Mouse (Mus musculus): ENCODE measurements around the gene Sctr. TPM values are rescaled to one million over a fixed set of nuclear protein-coding genes. Genes with fewer than 3 reads are reported as not detected.

Sctr gene
- polyA plus RNA-seq, 1 experiment from 2014 or later = not detected

DNA sequence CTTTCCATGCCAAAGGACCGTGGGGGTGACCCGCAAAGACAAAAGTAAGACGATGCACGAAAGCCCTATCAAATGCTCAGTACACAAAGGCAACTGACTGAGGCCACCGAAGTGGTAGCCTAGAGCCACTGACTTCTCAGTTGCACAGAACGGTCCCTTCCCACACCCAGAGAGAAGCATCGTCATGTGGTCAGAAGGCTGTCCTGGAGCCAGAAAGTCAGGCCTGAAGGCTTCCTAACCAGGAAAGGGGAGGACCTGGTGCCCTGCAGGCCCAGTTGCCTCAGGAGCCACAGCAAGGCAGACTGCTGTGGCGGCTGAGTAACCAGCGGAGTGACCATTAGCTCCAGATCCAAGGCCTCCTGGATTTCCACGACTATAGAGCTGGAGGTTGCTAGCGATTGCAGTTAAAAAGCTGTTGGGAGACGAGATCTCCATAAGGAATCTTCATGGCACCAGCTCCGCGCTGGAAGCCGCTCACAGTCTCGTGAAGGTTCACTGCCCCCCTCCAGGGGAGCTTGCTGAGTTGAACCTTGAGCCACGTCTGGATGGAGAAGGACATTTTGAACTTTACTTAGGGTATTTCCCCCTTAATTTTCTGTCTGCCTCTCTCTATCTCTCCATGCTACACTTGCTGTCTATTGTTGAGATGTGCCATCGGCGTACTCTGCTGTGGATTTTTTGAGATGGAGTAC is 103.2 kb downstream of the Sctr start:
- WGBS = 90% methylated on average over 19 of the region's 19 CpGs
- no peaks in the 10 kb centered on the region for H3K4me1 ChIP-seq (ENCODE audit: control insufficient read depth, insufficient read depth, low read length)
- DNase-seq (ENCODE audit: low spot score) (no peak), ATAC-seq (ENCODE audit: insufficient number of reproducible peaks, low FRiP score, low TSS enrichment, low read depth) (no peak)
- no peak overlapping the region for H3K27ac ChIP-seq (replicated peaks; ENCODE audit: low read depth, low read length)
- H3K9ac ChIP-seq (ENCODE audit: low read length) = no peak overlapping the region
- no peaks in the 10 kb centered on the region for H3K27me3 ChIP-seq (ENCODE audit: control insufficient read depth, insufficient read depth, low read length)
- H3K4me3 ChIP-seq (ENCODE audit: low read depth, low read length) = no peak overlapping the region
- H3K4me2 ChIP-seq (ENCODE audit: low read depth, severe bottlenecking) = no peak overlapping the region
- H3K36me3 ChIP-seq (ENCODE audit: control insufficient read depth, insufficient read depth, low read length) = peaks cover 11% of the 10 kb centered on the region
- H3K9me3 ChIP-seq (ENCODE audit: control insufficient read depth, low read length) = no peaks in the 10 kb centered on the region

DNA sequence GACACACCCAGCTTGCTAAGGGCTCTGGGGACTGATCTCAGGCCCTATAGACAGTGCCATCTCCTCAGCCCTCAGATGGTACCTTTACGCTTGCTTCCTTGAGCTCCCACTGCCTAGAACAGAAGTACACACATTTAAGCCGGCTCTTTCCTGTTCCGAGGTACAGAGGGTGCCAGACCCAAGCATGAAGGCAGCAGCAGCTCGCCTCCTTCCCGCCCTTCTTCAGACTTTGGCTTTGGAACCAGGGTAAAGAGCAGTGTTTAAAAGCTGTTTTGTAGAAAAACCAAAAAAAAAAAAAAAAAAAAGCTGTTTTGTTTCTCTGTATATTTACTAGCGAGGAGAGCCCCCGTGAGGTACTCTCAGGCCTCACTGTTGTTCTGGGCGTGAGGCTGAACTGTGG is 105.1 kb downstream of the Sctr start:
- DNase-seq (ENCODE audit: low spot score) (no peak), ATAC-seq (ENCODE audit: insufficient number of reproducible peaks, low FRiP score, low TSS enrichment, low read depth) (no peak)
- Histone ChIP-seq H3K9ac (ENCODE audit: low read length) (no peak overlapping the region), H3K4me3 (ENCODE audit: low read depth, low read length) (no peak overlapping the region), H3K36me3 (ENCODE audit: control insufficient read depth, insufficient read depth, low read length) (peaks cover 25% of the 10 kb centered on the region), H3K27me3 (ENCODE audit: control insufficient read depth, insufficient read depth, low read length) (no peaks in the 10 kb centered on the region), H3K27ac (replicated peaks; ENCODE audit: low read depth, low read length) (no peak overlapping the region), H3K9me3 (ENCODE audit: control insufficient read depth, low read length) (no peaks in the 10 kb centered on the region), H3K4me1 (ENCODE audit: control insufficient read depth, insufficient read depth, low read length) (no peaks in the 10 kb centered on the region), H3K4me2 (ENCODE audit: low read depth, severe bottlenecking) (no peak overlapping the region)
- 89% methylated on average over 8 of the region's 8 CpGs for WGBS

DNA sequence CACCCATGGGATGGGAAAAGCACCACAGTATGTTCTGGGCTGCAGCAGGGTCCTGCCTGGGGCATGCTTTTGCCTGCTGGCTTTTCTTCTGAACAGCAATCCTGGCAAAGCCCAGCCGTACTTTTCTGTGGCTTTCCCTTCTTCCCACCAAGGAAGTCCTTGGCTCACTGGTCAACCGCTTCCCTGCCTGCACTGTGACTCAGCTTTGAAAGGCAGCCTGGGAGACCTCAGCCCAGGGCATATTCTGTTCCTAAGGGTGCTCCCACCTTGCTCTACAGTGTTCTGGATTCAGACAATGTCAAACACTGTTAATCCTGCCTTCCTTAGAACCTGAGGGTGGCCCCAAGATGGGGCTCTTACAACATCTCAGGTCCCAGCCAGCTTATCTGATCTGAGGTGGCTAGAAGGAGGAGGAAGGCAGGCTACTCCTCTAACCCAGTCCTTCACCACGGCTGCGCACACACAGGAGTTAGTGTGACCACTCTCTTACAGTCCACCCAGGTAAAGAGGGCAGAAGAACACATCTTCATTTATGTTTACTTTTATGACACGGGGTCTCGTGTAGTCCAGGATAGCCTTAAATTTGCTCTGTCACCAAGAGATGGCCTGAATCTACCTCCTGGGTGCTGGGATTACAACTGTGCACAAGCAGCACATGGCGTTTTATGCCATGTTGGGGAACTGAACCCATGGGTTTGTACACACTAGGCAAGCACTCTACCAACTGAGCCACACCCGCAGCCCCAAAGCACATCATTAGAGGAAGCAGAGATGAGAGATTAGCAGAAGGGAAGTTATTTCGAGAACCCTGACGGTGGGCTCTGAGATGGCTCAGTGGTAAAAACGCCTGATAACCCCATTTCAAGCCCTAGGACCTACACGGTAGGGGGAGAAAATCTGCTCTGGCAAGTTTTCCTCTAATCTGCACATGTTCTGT is 105.8 kb downstream of the Sctr start:
- WGBS = 90% methylated on average over 12 of the region's 12 CpGs
- peaks cover 27% of the 10 kb centered on the region for H3K36me3 ChIP-seq (ENCODE audit: control insufficient read depth, insufficient read depth, low read length)
- no peak overlapping the region for H3K9ac ChIP-seq (ENCODE audit: low read length)
- no peak overlapping the region for H3K27ac ChIP-seq (replicated peaks; ENCODE audit: low read depth, low read length)
- DNase-seq (ENCODE audit: low spot score) (no peak), ATAC-seq (ENCODE audit: insufficient number of reproducible peaks, low FRiP score, low TSS enrichment, low read depth) (no peak)
- no peak overlapping the region; the same call in 1 of the 2 replicates for H3K4me2 ChIP-seq (ENCODE audit: low read depth, severe bottlenecking)
- no peaks in the 10 kb centered on the region for H3K4me1 ChIP-seq (ENCODE audit: control insufficient read depth, insufficient read depth, low read length)
- no peak overlapping the region for H3K4me3 ChIP-seq (ENCODE audit: low read depth, low read length)
- H3K9me3 ChIP-seq (ENCODE audit: control insufficient read depth, low read length) = no peaks in the 10 kb centered on the region
- H3K27me3 ChIP-seq (ENCODE audit: control insufficient read depth, insufficient read depth, low read length) = no peaks in the 10 kb centered on the region

Other genes starting within 250 kb of the Sctr start
- 4.1 and 6.9 TPM in 2 replicates for gene Ptpn4, start 169.3 kb upstream of the Sctr start, polyA plus RNA-seq (2014; fragmentation: Nextera tagmentation; extraction: Ambion mirVana)
- 8.0 and 8.2 TPM in 2 replicates for gene Tmem177, start 93.7 kb upstream of the Sctr start, polyA plus RNA-seq (2014; fragmentation: Nextera tagmentation; extraction: Ambion mirVana)
- gene Cfap221, start 9.7 kb upstream of the Sctr start, polyA plus RNA-seq (2014; fragmentation: Nextera tagmentation; extraction: Ambion mirVana) = not detected in 2 replicates
- gene Tmem37, start 67.2 kb downstream of the Sctr start, polyA plus RNA-seq (2014; fragmentation: Nextera tagmentation; extraction: Ambion mirVana) = 2.5 and 3.0 TPM in 2 replicates
- gene Dbi, start 114.2 kb downstream of the Sctr start, polyA plus RNA-seq (2014; fragmentation: Nextera tagmentation; extraction: Ambion mirVana) = 681 and 682 TPM in 2 replicates
- 17.9 TPM in 2 replicates for gene 3110009E18Rik, start 114.3 kb downstream of the Sctr start, polyA plus RNA-seq (2014; fragmentation: Nextera tagmentation; extraction: Ambion mirVana)

Data from limb, embryonic 11.5 days (tissue).